Mouse (Mus musculus) brain, embryonic 14.5 days (tissue): ENCODE measurements around the gene Rgs1. TPM values are rescaled to one million over a fixed set of nuclear protein-coding genes. Genes with fewer than 3 reads are reported as not detected.

Experiments used
- DNase-seq: peaks from one replicate; pipeline ENCODE4 v3.0.0-alpha.2; 2011; ENCODE audit warnings: low read depth
- CTCF ChIP-seq: fragments of 200-500 bp; IDR thresholded peaks from 2 replicates; pipeline ENCODE4 v1.5.1; 2012; ENCODE audit warnings: inconsistent platforms, mild to moderate bottlenecking, moderate library complexity, borderline replicate concordance; ENCODE audit not compliant: insufficient read depth, insufficient read length; ENCODE audit errors: extremely low read depth
- POLR2A ChIP-seq: fragments of 200-500 bp; IDR thresholded peaks from 2 replicates; pipeline ENCODE4 v1.6.1; 2012; ENCODE audit warnings: mild to moderate bottlenecking, inconsistent platforms, borderline replicate concordance; ENCODE audit not compliant: poor library complexity, insufficient read depth, insufficient read length, severe bottlenecking; ENCODE audit errors: extremely low read depth
- polyA plus RNA-seq: library from polyadenylated mRNA; depleted of rRNA; stranded (reverse); fragments of >200 nt; gene quantifications from 2 replicates; pipeline ENCODE4 v1.2.3, GENCODE M21; 2012; rRNA removed

Rgs1 gene
- not detected in 2 replicates for polyA plus RNA-seq

- no peak for TF ChIP-seq POLR2A
- TF ChIP-seq CTCF: no peak
- DNase-seq: no peak
Observed at GRCm38 (mm10) chr1:144248923-144249322, at the start of gene Rgs1. Gene Rgs1, minus strand, starts transcription at chr1:144249242.

GRCm38 (mm10) chr1:144283020-144284014 lies 34.3 kb upstream of the Rgs1 start:
- DNase-seq: no peak
- no peak for TF ChIP-seq POLR2A
- no peak for TF ChIP-seq CTCF

- DNase-seq: no peak
- no peak for TF ChIP-seq CTCF
- no peak for TF ChIP-seq POLR2A
Observed at GRCm38 (mm10) chr1:144280056-144280455, 31.0 kb upstream of the Rgs1 start.

GRCm38 (mm10) chr1:144272991-144273390 lies 23.9 kb upstream of the Rgs1 start:
- no peak for TF ChIP-seq POLR2A
- DNase-seq: peak; percentile 14

- no peak for DNase-seq
- no peak for TF ChIP-seq POLR2A
- no peak for TF ChIP-seq CTCF
Observed at GRCm38 (mm10) chr1:144269112-144269511, 20.1 kb upstream of the Rgs1 start.

GRCm38 (mm10) chr1:144267471-144268470 lies 18.7 kb upstream of the Rgs1 start:
- DNase-seq: peak; percentile 75
- TF ChIP-seq POLR2A: no peak
- TF ChIP-seq CTCF: no peak

GRCm38 (mm10) chr1:144264000-144264399 lies 15.0 kb upstream of the Rgs1 start:
- no peak for TF ChIP-seq POLR2A
- TF ChIP-seq CTCF: no peak
- no peak for DNase-seq

GRCm38 (mm10) chr1:144262008-144262407 lies 13.0 kb upstream of the Rgs1 start:
- no peak for DNase-seq
- no peak for TF ChIP-seq CTCF

- no peak for DNase-seq
- no peak for TF ChIP-seq CTCF
- no peak for TF ChIP-seq POLR2A
Observed at GRCm38 (mm10) chr1:144258779-144259178, 9.7 kb upstream of the Rgs1 start.

GRCm38 (mm10) chr1:144256556-144257331 lies 7.7 kb upstream of the Rgs1 start:
- TF ChIP-seq POLR2A: no peak
- TF ChIP-seq CTCF: no peak

More at GRCm38 (mm10) chr1:144256556-144257331, 7.7 kb upstream of the Rgs1 start:
- no peak for DNase-seq
